In the genomic region with DNA sequence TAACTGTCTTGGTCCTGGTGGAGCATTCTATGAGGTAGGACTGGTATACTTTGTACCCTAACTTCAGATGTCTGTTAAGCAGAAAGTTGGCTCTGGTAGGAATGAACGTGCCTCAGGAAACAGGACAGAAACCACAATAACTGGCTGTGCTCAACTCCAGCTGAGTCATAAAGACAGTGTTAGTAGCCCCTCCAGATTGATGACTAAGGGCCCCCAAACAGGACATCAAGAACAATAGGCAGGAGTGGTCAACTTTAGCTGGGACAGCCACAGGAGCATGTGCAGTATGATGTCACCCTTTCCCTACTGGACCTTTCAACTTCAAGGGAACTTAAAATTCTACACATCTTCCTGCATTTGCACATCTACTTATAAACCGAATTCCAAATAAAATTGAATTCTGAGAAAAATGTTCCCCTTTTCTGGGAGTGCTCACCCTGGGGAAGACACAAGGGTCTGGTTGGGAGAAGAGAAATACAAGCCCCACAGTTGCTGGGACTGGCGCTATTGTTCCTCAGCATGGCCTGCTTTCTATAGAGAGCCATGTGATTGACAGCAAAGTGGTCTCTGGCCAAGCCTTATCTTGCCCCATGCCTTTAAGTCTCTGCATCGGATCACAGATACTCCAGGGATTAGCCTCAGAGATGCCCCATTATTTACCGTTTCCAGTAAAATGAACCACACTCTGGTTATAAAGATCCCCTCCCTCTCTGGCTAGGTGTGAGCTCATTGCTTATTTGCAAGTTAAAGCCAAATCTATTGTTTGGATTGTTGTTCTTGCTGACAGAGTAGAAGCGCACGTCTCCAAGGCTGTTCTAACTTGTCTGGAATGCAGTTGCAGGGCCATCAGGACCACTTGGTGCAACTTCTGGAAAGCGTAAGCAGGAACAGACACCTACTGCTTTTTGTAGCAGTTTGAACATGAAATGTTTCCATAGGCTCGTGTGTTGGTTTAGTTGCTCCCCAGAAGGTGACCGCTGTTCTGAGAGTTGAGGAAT, we compare ENCODE assay signal across 15 mouse cellular contexts. TPM values are rescaled to one million over a fixed set of nuclear protein-coding genes. Genes with fewer than 3 reads are reported as not detected.
DNase-seq lines count a peak whose midpoint lies in the region; ATAC-seq and TF ChIP-seq lines count a peak whose summit lies in the region.
"Had no signal": no experiment of that assay in that cellular context is flagged by ENCODE, and none has a peak within 500 bp of the region (broad histone marks: within the 10 kb centered on the region; RNA-seq: fewer than 3 reads in every experiment).

No protein-coding gene starts in this region.

- no peaks in the 10 kb centered on the region for H3K36me3 ChIP-seq in kidney, adult 2 months (ENCODE audit: control insufficient read depth, insufficient read depth, low read length)
- no peaks in the 10 kb centered on the region for H3K36me3 ChIP-seq in kidney, embryonic 15.5 days
- no peaks in the 10 kb centered on the region for H3K36me3 ChIP-seq in ES-E14 (ENCODE audit: control insufficient read depth, insufficient read depth, low read length, poor library complexity, severe bottlenecking)
- H3K36me3 ChIP-seq in heart, embryonic 14.5 days (ENCODE audit: control insufficient read depth, insufficient read depth, low read length): no peaks in the 10 kb centered on the region
- H3K36me3 ChIP-seq: hindbrain, embryonic 15.5 days; midbrain, embryonic 12.5 days had no signal

- DNase-seq in kidney, adult 2 months: peak; percentile 8
- DNase-seq in 3T3-L1 (ENCODE audit: low read depth, low spot score) (peak; percentile 77), ES-E14 (ENCODE audit: low read depth, low spot score) (no peak)
- DNase-seq in testis, postnatal 10 days (ENCODE audit: low spot score): no peak
- DNase-seq in cerebellum, adult 18-20 months: no peak
- DNase-seq: adrenal gland, postnatal 25 days; kidney, adult 9 months; left cerebral cortex, postnatal 4 days; thymus, adult 2 months had no signal

- no peaks in the 10 kb centered on the region for H3K9me3 ChIP-seq in kidney, embryonic 15.5 days (replicated peaks)
- no peaks in the 10 kb centered on the region for H3K9me3 ChIP-seq in ES-E14 (ENCODE audit: control insufficient read depth, insufficient read depth, low read depth, low read length)
- 0 out of 2 replicates have a peak, but pooled peaks cover 7% of the 10 kb centered on the region for H3K9me3 ChIP-seq in heart, embryonic 14.5 days (ENCODE audit: control insufficient read depth, low read length)
- H3K9me3 ChIP-seq: hindbrain, embryonic 15.5 days; midbrain, embryonic 12.5 days had no signal

- no peak for ATAC-seq in kidney, embryonic 15.5 days (replicated peaks; ENCODE audit: low FRiP score)
- ATAC-seq in heart, embryonic 14.5 days (ENCODE audit: insufficient number of reproducible peaks, insufficient read depth, low FRiP score, low read depth): peak; percentile 66
- ATAC-seq: CD4-positive, CD25-positive, alpha-beta regulatory T cell, adult 4 months had no signal

- TF ChIP-seq CTCF in kidney, adult 2 months (conservative IDR thresholded peaks at IDR 0.05; ENCODE audit: insufficient read depth, insufficient read length, low read depth, low read length): no peak

- H3K4me3 ChIP-seq in kidney, adult 2 months (ENCODE audit: insufficient read depth, low read depth, low read length): no peak overlapping the region
- no peak overlapping the region for H3K4me3 ChIP-seq in kidney, embryonic 15.5 days (replicated peaks)
- H3K4me3 ChIP-seq in ES-E14 (ENCODE audit: insufficient read depth in 1 of 2, low read depth in 1 of 2, low read length in 2 of 2, poor library complexity in 1 of 2, severe bottlenecking in 1 of 2): no peak overlapping the region
- no peak overlapping the region for H3K4me3 ChIP-seq in heart, embryonic 14.5 days (ENCODE audit: control insufficient read depth in 1 of 2, insufficient read depth in 1 of 2, low read depth in 1 of 2, low read length in 2 of 2)
- H3K4me3 ChIP-seq: hindbrain, embryonic 15.5 days; midbrain, embryonic 12.5 days had no signal

- in situ Hi-C loops in ES-E14 (cut with MboI; ENCODE audit: low sequenced_read_pairs in 2 of 2, unreplicated experiment in 2 of 2): no loop called here

- H3K27me3 ChIP-seq in kidney, adult 2 months (replicated peaks; ENCODE audit: control insufficient read depth, insufficient read depth, low read length): no peaks in the 10 kb centered on the region
- no peaks in the 10 kb centered on the region for H3K27me3 ChIP-seq in kidney, embryonic 15.5 days
- H3K27me3 ChIP-seq in heart, embryonic 14.5 days (ENCODE audit: control insufficient read depth, insufficient read depth, low read length): no peaks in the 10 kb centered on the region
- H3K27me3 ChIP-seq: hindbrain, embryonic 15.5 days; midbrain, embryonic 12.5 days had no signal

- no peak overlapping the region for H3K27ac ChIP-seq in kidney, adult 2 months (ENCODE audit: insufficient read depth, low read depth, low read length)
- no peak overlapping the region for H3K27ac ChIP-seq in kidney, embryonic 15.5 days
- peak overlapping the region; percentile 18; the same call in 1 of the 2 replicates for H3K27ac ChIP-seq in ES-E14 (ENCODE audit: insufficient read depth, low read depth, low read length, poor library complexity, severe bottlenecking)
- H3K27ac ChIP-seq in heart, embryonic 14.5 days (replicated peaks in 1 of 2; ENCODE audit: control insufficient read depth in 1 of 2, insufficient read depth in 1 of 2, low read depth in 2 of 2, low read length in 2 of 2): peak overlapping the region; percentile 48 to 51
- H3K27ac ChIP-seq: hindbrain, embryonic 15.5 days; liver, embryonic 14.5 days; midbrain, embryonic 12.5 days had no signal

- no peak for TF ChIP-seq POLR2A in kidney, adult 2 months (IDR thresholded peaks at IDR 0.05; ENCODE audit: low read depth, low read length)

- 76% methylated on average over 10 of the region's 10 CpGs for WGBS in kidney, adult 2 months
- 78% methylated on average over 10 of the region's 10 CpGs for WGBS in kidney, embryonic 15.5 days
- WGBS in heart, embryonic 14.5 days: 31% methylated on average over 10 of the region's 10 CpGs

- no peak overlapping the region for H3K4me2 ChIP-seq in kidney, embryonic 15.5 days
- H3K4me2 ChIP-seq in heart, embryonic 14.5 days (ENCODE audit: low read length): no peak overlapping the region
- H3K4me2 ChIP-seq: hindbrain, embryonic 15.5 days; midbrain, embryonic 12.5 days had no signal

- H3K9ac ChIP-seq in kidney, embryonic 15.5 days: no peak overlapping the region
- H3K9ac ChIP-seq in ES-E14 (ENCODE audit: insufficient read depth, low read depth, low read length, poor library complexity, severe bottlenecking): no peak overlapping the region
- H3K9ac ChIP-seq in heart, embryonic 14.5 days (ENCODE audit: low read length): no peak overlapping the region
- H3K9ac ChIP-seq: hindbrain, embryonic 15.5 days; liver, embryonic 14.5 days; midbrain, embryonic 12.5 days had no signal

- no peaks in the 10 kb centered on the region for H3K4me1 ChIP-seq in kidney, adult 2 months (ENCODE audit: control insufficient read depth, insufficient read depth, low read length)
- H3K4me1 ChIP-seq in kidney, embryonic 15.5 days: no peaks in the 10 kb centered on the region
- H3K4me1 ChIP-seq in ES-E14 (ENCODE audit: control insufficient read depth in 2 of 2, insufficient read depth in 2 of 2, low read length in 2 of 2, poor library complexity in 1 of 2): peaks cover 4 to 5% of the 10 kb centered on the region in 2 experiments; a peak in 2 of 4 replicates
- H3K4me1 ChIP-seq in heart, embryonic 14.5 days (ENCODE audit: control insufficient read depth in 2 of 2, insufficient read depth in 2 of 2, low read length in 2 of 2): peaks cover 4 to 10% of the 10 kb centered on the region in 2 experiments; a peak in 2 of 4 replicates
- H3K4me1 ChIP-seq: hindbrain, embryonic 15.5 days had no signal

TF ChIP-seq in ES-E14, 5 proteins besides CTCF, POLR2A, EP300 and RAD21:
- TF ChIP-seq ZC3H11A (IDR thresholded peaks at IDR 0.05; ENCODE audit: borderline replicate concordance, low read depth, low read length) (no peak), MAFK (IDR thresholded peaks at IDR 0.05; ENCODE audit: insufficient read depth, low read depth, low read length) (0 out of 2 replicates have a peak, but pooled peaks have one; percentile 5)

RNA-seq across cellular contexts. Expression of gene Slc20a1, which starts 31.8 kb away (rescaled TPM):
- polyA plus RNA-seq in kidney, adult 2 months (2012; rRNA removed): 14.0 and 14.7 TPM in 2 replicates
- polyA plus RNA-seq in kidney, embryonic 15.5 days (2015; fragmentation: Nextera tagmentation; extraction: Ambion mirVana): 28.1 and 30.2 TPM in 2 replicates
- 309 and 509 TPM in 2 replicates for total RNA-seq in ES-E14 (2012; rRNA removed)
- polyA plus RNA-seq in heart, embryonic 14.5 days (2014; fragmentation: Nextera tagmentation; extraction: Ambion mirVana): 21.6 and 22.0 TPM in 2 replicates

RNA-seq across cellular contexts. Expression of gene Chchd5, which starts 37.3 kb away (rescaled TPM):
- 43.1 and 46.8 TPM in 2 replicates for polyA plus RNA-seq in kidney, adult 2 months (2012; rRNA removed)
- polyA plus RNA-seq in kidney, embryonic 15.5 days (2015; fragmentation: Nextera tagmentation; extraction: Ambion mirVana): 22.9 and 26.8 TPM in 2 replicates
- total RNA-seq in ES-E14 (2012; rRNA removed): 37.0 and 38.8 TPM in 2 replicates
- 20.9 and 23.8 TPM in 2 replicates for polyA plus RNA-seq in heart, embryonic 14.5 days (2014; fragmentation: Nextera tagmentation; extraction: Ambion mirVana)

Comparison
In these comparisons a context has a peak if more than half of its experiments do, and no peak if none do; other contexts are left out.
1. DNase-seq: peak in kidney, adult 2 months (single experiment) and 3T3-L1 (single experiment); none in ES-E14 (single experiment), testis, postnatal 10 days (single experiment) and cerebellum, adult 18-20 months (0 of 2).
2. H3K27ac ChIP-seq: peak in ES-E14 (single experiment) and heart, embryonic 14.5 days (2 of 2); none in kidney, adult 2 months (single experiment) and kidney, embryonic 15.5 days (single experiment).